Mouse (Mus musculus) spleen, postnatal 36 days (tissue): Measurements from ENCODE around the gene Srsf2.
"Not testable (repeated sequence)": the region's sequence is repeated elsewhere in the genome, so short reads cannot be mapped to it uniquely, and the experiment has no call there.

Experiments
- DNase-seq, 2 experiments: peaks; one replicate each; pipeline ENCODE4 v3.0.0; 2022; ENCODE audit warnings: low spot score in 2 of 2, mixed read lengths in 1 of 2

Srsf2 gene

GRCm38 (mm10) chr11:116853512-116853928, 626 bp upstream of the Srsf2 start:
- DNase-seq = peak; percentile 94 to 96

- DNase-seq = peak; percentile 84 to 86
Measured at GRCm38 (mm10) chr11:116852291-116852890, 503 bp downstream of the Srsf2 start, which contains the start of gene Mfsd11. TSS of gene Mfsd11 (plus strand) at chr11:116852440.

- DNase-seq = no peak
Measured at GRCm38 (mm10) chr11:116851576-116852290, 1.2 kb downstream of the Srsf2 start.

GRCm38 (mm10) chr11:116850833-116851477, 1.9 kb downstream of the Srsf2 start:
- DNase-seq = no peak

GRCm38 (mm10) chr11:116850085-116850484, 2.8 kb downstream of the Srsf2 start:
- DNase-seq = no peak

- no peak for DNase-seq
Measured at GRCm38 (mm10) chr11:116849587-116849986, 3.3 kb downstream of the Srsf2 start.

- not testable (repeated sequence) for DNase-seq
Measured at GRCm38 (mm10) chr11:116848877-116849178, 4.1 kb downstream of the Srsf2 start.

GRCm38 (mm10) chr11:116848086-116848876, 4.6 kb downstream of the Srsf2 start:
- DNase-seq = no peak

- DNase-seq = no peak
Measured at GRCm38 (mm10) chr11:116847187-116848085, 5.5 kb downstream of the Srsf2 start.

GRCm38 (mm10) chr11:116846593-116847181, 6.2 kb downstream of the Srsf2 start:
- no peak for DNase-seq

GRCm38 (mm10) chr11:116843261-116844233, 9.3 kb downstream of the Srsf2 start, which contains the start of the genes Mettl23 and Jmjd6:
TSS of gene Mettl23 (plus strand) at chr11:116843278.
TSS of gene Jmjd6 (minus strand) at chr11:116843449.
- peak; percentile 97 to 98 for DNase-seq

GRCm38 (mm10) chr11:116842531-116843260, 10.2 kb downstream of the Srsf2 start:
- peak; percentile 70 to 76 for DNase-seq

GRCm38 (mm10) chr11:116840748-116841147, 12.1 kb downstream of the Srsf2 start:
- DNase-seq = no peak

- DNase-seq = no peak
Measured at GRCm38 (mm10) chr11:116839601-116840000, 13.3 kb downstream of the Srsf2 start.

- DNase-seq = no peak
Measured at GRCm38 (mm10) chr11:116838936-116839335, 14.0 kb downstream of the Srsf2 start.

GRCm38 (mm10) chr11:116837441-116837840, 15.5 kb downstream of the Srsf2 start:
- DNase-seq = no peak

- DNase-seq = no peak
Measured at GRCm38 (mm10) chr11:116836283-116836682, 16.6 kb downstream of the Srsf2 start.

- DNase-seq = no peak
Measured at GRCm38 (mm10) chr11:116834954-116835353, 17.9 kb downstream of the Srsf2 start.
